Mouse (Mus musculus) embryonic facial prominence, embryonic 11.5 days (tissue): ENCODE data around the gene Gm21992. TPM values are rescaled to one million over a fixed set of nuclear protein-coding genes. Genes with fewer than 3 reads are reported as not detected.

Experiments used
- ATAC-seq: fragments of 200-750 bp; cut with Nextera tagmentation; replicated peaks from 2 replicates; pipeline ENCODE4 v1.8.0; 2017; ENCODE audit warnings: low read depth; ENCODE audit not compliant: insufficient number of reproducible peaks, low FRiP score, low TSS enrichment
- DNase-seq: peaks from one replicate; pipeline ENCODE4 v3.0.0-alpha.2; 2015; ENCODE audit warnings: low spot score
- H3K27ac ChIP-seq: fragments of 300-500 bp; sonication (generic); replicated peaks from 2 replicates; pipeline ENCODE4 v1.5.1; 2014; ENCODE audit warnings: mild to moderate bottlenecking, low read depth, low read length, control low read depth
- H3K27me3 ChIP-seq: fragments of 300-500 bp; sonication (generic); 2 replicates; pipeline ENCODE4 v1.6.1; 2014; ENCODE audit warnings: mild to moderate bottlenecking, low read length, moderate library complexity, mixed read lengths; ENCODE audit not compliant: control insufficient read depth, insufficient read depth
- H3K36me3 ChIP-seq: fragments of 300-500 bp; sonication (generic); replicated peaks from 2 replicates; pipeline ENCODE4 v1.6.1; 2014; ENCODE audit warnings: low read depth, mild to moderate bottlenecking, low read length, moderate library complexity, mixed read lengths; ENCODE audit not compliant: control insufficient read depth, insufficient read depth
- H3K4me1 ChIP-seq: fragments of 300-500 bp; sonication (generic); 2 replicates; pipeline ENCODE4 v1.6.1; 2014; ENCODE audit warnings: low read length, mixed read lengths; ENCODE audit not compliant: control insufficient read depth, insufficient read depth
- H3K4me2 ChIP-seq: fragments of 300-500 bp; sonication (generic); 2 replicates; pipeline ENCODE4 v1.6.1; 2014; ENCODE audit warnings: low read depth, mild to moderate bottlenecking, control low read depth, low read length, moderate library complexity
- H3K4me3 ChIP-seq: fragments of 300-500 bp; sonication (generic); 2 replicates; pipeline ENCODE4 v1.5.1; 2014; ENCODE audit warnings: low read depth, low read length, control low read depth
- H3K9ac ChIP-seq: fragments of 300-500 bp; sonication (generic); replicated peaks from 2 replicates; pipeline ENCODE4 v1.6.1; 2014; ENCODE audit warnings: mild to moderate bottlenecking, control low read depth, low read length
- H3K9me3 ChIP-seq: fragments of 300-500 bp; sonication (generic); replicated peaks from 2 replicates; pipeline ENCODE4 v1.6.1; 2016; ENCODE audit warnings: mild to moderate bottlenecking, low read length, inconsistent platforms, mixed read lengths; ENCODE audit not compliant: control insufficient read depth
- WGBS: fragments of 180-500 bp; shearing (Covaris S2); extraction: QIAGEN DNeasy Blood & Tissue Kit; methylation state at CpG from one replicate; pipeline ENCODE4 v1.1.7; 2014; 5-methylcytosine and 5-hydroxymethylcytosine counted together
- polyA plus RNA-seq: library from polyadenylated mRNA; unstranded; fragments of >200 nt; fragmentation: Nextera tagmentation; extraction: Ambion mirVana; gene quantifications from 2 replicates; pipeline ENCODE4 v1.2.1, GENCODE M21; 2014

The Gm21992 gene
- 18.4 and 25.8 TPM in 2 replicates for polyA plus RNA-seq

DNA sequence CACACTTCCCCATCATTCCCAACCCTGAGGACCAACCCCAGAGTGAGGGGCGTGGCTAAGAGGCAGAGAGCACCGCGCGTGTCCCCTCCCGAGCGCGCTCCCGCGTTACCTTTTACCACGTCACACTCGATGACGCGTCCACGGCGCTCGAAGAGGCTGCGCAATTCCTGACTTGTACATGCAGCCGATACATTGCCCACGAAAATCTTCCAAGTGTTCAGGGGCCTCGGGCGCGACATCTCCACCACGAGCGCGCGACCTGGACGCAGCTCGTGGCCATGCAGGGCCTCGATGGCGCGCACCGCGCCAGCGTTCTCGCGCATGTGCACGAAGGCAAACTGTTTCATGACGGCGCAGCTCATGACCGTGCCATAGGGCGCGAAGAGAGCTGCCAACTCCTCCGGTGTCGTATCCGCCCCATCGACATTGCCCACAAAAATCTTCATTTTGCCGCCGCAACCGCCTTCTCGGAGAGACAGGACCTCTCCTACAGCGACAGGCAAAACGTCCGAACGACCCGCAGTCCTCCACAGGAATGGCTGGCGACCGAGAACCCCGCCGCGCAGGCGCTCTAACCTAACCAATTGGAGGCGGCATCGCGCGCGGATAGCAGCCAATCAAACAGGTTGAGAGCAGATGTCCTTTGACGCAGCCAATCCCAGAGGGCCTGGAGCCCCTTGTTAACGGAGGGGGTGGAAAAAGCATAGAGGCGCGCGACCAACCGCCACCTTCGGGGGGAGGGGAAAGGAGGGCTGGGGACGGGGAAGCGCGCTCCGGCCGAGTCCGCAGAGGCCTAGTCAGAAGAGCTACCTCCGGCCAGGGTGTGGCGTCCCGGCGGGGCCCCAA lies at the start of gene Gm21992, which contains the start of gene Rbm14:
TSS of gene Gm21992 (minus strand) at position 550 of the 846 bp plus-strand sequence.
TSS of gene Rbm14 (minus strand) at position 572 of the 846 bp plus-strand sequence.
- Histone ChIP-seq H3K4me3 (peak within 1 kb of the TSS; percentile 76), H3K9ac (peak within 1 kb of the TSS; percentile 92), H3K36me3 (no peaks in the 10 kb centered on the region), H3K4me1 (no peaks in the 10 kb centered on the region), H3K4me2 (peak within 1 kb of the TSS; percentile 77), H3K9me3 (no peaks in the 10 kb centered on the region), H3K27me3 (no peaks in the 10 kb centered on the region), H3K27ac (peak within 1 kb of the TSS; percentile 68)
- peak; percentile 97 for ATAC-seq
- WGBS = under 1% methylated on average over 83 of the region's 83 CpGs
- peak; percentile 99 for DNase-seq

DNA sequence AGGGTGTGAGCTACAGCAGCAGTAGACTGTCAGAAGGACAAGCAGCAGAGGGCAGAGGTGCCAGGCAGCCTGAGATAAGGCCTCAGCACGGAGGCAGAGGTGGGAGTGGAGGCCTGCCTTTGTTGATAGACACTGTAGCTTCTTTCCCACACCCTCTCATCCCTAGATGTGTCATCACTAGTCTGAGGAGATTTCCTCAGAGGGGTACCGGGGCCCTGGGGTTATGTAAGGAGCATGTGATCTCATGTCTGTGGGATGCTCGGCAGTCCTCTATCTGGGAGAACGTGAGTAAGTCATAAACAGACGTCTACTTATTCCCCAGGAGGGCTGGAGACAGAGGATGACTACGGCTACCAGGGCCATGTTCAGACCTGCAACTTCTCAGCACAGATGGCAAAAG lies 47.7 kb upstream of the Gm21992 start:
- no peak for ATAC-seq

DNA sequence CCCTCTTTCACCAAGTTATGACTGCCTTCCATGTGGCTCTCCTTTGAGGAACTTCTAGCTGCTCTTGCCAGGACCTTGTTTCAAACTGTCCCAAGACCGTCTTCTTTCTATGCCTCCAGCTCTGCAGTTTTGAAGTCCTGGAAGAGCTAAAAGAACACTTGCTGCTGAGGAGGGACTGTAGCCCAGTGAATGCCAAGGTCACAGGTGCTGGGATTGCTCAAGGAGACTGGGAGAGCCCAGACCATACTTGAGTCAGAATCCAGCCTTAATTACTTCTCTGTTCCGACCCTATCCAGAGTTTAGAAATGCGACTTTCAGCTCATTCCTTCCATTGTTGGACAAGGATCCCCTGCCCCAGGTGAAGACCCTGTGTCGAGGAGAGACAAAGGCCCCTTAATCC lies 44.5 kb upstream of the Gm21992 start:
- Histone ChIP-seq H3K27ac (no peak overlapping the region), H3K9ac (no peak overlapping the region), H3K4me2 (no peak overlapping the region; the same call in 1 of the 2 replicates), H3K9me3 (no peaks in the 10 kb centered on the region), H3K4me3 (no peak overlapping the region), H3K4me1 (no peaks in the 10 kb centered on the region), H3K36me3 (no peaks in the 10 kb centered on the region), H3K27me3 (no peaks in the 10 kb centered on the region)
- WGBS = 66% methylated on average over 4 of the region's 4 CpGs
- ATAC-seq (no peak), DNase-seq (no peak)

More for the DNA sequence above, 47.7 kb upstream of the Gm21992 start:
- Histone ChIP-seq H3K9ac (no peak overlapping the region), H3K4me1 (no peaks in the 10 kb centered on the region), H3K4me2 (no peak overlapping the region), H3K27me3 (no peaks in the 10 kb centered on the region), H3K4me3 (no peak overlapping the region), H3K9me3 (no peaks in the 10 kb centered on the region), H3K27ac (no peak overlapping the region), H3K36me3 (no peaks in the 10 kb centered on the region)
- DNase-seq = no peak
- 80% methylated on average over 6 of the region's 6 CpGs for WGBS

DNA sequence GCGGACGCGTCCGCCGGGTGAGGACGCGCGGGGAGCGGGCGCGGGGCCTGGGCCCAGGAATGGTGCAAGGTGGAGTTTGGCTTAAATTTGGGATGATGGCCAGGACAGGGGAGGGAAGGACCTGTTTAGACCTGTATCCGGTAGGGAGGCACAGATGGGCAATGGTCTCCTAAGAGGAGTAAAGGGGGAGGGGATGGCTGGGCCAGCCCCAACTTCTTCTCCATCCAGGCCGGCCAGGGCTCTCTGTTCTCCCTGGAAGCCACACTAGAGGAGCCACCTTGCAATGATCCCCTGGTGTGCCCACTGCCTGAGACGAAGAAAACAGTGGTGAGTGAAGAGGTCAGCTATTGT lies 44.0 kb upstream of the Gm21992 start:
- Histone ChIP-seq H3K36me3 (no peaks in the 10 kb centered on the region), H3K27me3 (no peaks in the 10 kb centered on the region), H3K4me2 (peak overlapping the region; percentile 89), H3K9ac (peak overlapping the region; percentile 59), H3K4me1 (no peaks in the 10 kb centered on the region), H3K27ac (no peak overlapping the region), H3K9me3 (no peaks in the 10 kb centered on the region), H3K4me3 (peak overlapping the region; percentile 53)
- WGBS = 3% methylated on average over 14 of the region's 14 CpGs
- ATAC-seq = peak; percentile 55; the same call in 1 of the 2 replicates
- DNase-seq = no peak

DNA sequence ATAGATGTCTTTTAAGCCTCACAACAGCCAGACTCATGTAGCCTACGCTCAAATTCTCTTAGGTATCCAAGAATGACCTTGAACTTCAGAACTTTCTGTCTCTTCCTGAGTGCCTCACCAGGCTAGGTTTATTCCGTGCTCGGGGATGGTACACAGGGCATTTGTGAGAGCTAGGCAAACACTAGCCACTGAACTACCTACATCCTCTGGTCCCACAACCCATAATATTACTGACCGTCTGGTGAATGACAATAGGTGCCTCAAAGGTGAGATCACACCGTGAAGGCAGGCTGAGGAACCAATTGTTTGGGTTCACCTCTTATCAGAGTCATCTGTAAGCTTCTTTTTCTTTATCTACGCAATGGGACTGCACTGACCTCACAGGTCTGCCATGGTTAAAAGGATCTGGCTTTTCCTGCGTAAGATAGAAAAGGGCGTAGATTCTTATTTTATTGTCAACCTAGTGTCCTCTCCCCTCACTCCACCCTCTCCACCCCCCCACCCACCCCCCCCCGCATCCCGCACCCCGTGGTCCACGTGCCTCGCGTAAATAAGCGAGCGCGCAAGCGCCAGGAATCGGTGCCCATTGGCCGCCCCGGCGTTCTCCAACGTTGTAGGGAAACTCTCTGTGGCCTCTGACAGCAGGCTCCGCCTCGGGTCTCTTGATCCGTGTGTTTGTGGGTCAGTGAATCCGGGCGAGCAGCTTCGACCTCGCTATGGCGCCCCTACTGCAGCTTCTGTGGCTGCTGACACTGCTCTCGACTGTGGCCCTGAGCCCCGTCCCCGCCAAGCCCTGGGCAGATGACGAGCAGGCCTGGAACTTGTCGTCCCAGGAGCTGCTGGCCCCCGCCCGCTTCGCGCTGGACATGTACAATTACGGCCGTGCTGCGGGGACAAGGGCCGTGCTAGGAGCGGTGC lies 43.4 kb upstream of the Gm21992 start, which contains the start of gene Ctsf:
TSS of gene Ctsf (plus strand) at position 579 of the 918 bp plus-strand sequence.
- 4% methylated on average over 45 of the region's 45 CpGs for WGBS
- DNase-seq = peak; percentile 86
- Histone ChIP-seq H3K9ac (peak within 1 kb of the TSS; percentile 59), H3K4me2 (peak within 1 kb of the TSS; percentile 89), H3K4me3 (peak within 1 kb of the TSS; percentile 53), H3K4me1 (no peaks in the 10 kb centered on the region), H3K27me3 (no peaks in the 10 kb centered on the region), H3K36me3 (no peaks in the 10 kb centered on the region), H3K9me3 (no peaks in the 10 kb centered on the region), H3K27ac (no peak within 1 kb of the TSS)
- peak; percentile 82 for ATAC-seq

DNA sequence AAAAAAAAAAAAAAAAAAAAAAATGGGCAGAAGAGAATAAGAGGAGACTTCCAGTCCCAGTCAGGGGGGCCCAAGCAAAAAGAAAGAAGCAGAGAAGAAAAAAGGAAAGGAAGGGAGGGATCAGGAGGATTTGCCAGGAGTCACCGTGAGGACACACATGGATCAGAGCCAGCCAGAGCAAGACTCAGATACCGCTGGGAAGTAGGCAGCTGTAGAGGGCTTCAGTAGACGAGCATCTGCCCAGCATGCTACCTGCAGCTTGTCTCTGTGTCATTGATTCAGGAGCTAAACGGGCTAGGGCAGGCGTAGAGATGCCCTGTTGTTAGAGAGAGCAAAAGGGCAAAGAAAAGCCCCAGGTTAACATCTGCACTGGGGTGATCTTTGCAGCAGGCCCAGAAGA lies 38.9 kb upstream of the Gm21992 start:
- Histone ChIP-seq H3K9me3 (no peaks in the 10 kb centered on the region), H3K27me3 (no peaks in the 10 kb centered on the region; the same call in 1 of the 2 replicates), H3K4me2 (no peak overlapping the region), H3K9ac (no peak overlapping the region), H3K27ac (no peak overlapping the region), H3K4me3 (no peak overlapping the region), H3K4me1 (no peaks in the 10 kb centered on the region), H3K36me3 (no peaks in the 10 kb centered on the region)
- DNase-seq = no peak
- no peak for ATAC-seq
- WGBS = 49% methylated on average over 5 of the region's 5 CpGs

DNA sequence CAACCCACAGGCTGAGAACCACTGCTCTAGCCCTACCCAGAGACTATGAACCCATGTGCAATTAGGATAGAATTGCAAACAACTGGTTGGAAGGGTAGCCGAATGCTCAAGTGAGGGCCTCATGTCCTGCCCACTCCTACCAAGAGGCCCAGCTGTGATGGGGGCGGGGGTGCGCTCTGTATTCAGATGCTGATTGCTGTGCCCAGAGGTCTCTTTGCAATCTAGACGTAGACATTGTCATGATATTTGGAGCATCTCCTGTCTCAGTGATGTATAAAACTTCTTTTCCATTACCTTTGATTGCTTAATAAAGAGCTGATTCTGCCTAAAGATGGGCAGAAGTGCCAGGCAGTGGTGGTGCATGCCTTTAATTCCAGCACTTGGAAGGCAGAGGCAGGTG lies 38.4 kb upstream of the Gm21992 start:
- Histone ChIP-seq H3K9me3 (no peaks in the 10 kb centered on the region), H3K4me3 (no peak overlapping the region), H3K27me3 (no peaks in the 10 kb centered on the region; the same call in 1 of the 2 replicates), H3K4me1 (no peaks in the 10 kb centered on the region), H3K27ac (no peak overlapping the region), H3K9ac (no peak overlapping the region), H3K36me3 (no peaks in the 10 kb centered on the region), H3K4me2 (no peak overlapping the region)
- no peak for ATAC-seq
- WGBS = 50% methylated on average over 4 of the region's 4 CpGs
- DNase-seq = no peak
